In genomic region chr8:50521346-50521745, GRCm38 (mm10) we compare ENCODE assay signal across 19 mouse cellular contexts.
"Had no signal": no experiment of that assay in that cellular context is flagged by ENCODE, and none has a peak within 500 bp of the region (broad histone marks: within the 10 kb centered on the region; RNA-seq: fewer than 3 reads in every experiment).

No protein-coding gene starts in this region.

- H3K9ac ChIP-seq: limb, embryonic 13.5 days; liver, embryonic 12.5 days; liver, embryonic 15.5 days; lung, embryonic 15.5 days had no signal

- H3K27me3 ChIP-seq: limb, embryonic 13.5 days; liver, embryonic 12.5 days; liver, embryonic 15.5 days; lung, embryonic 15.5 days; megakaryocyte, embryonic 14.5 days had no signal

- H3K36me3 ChIP-seq: limb, embryonic 10.5 days; limb, embryonic 13.5 days; liver, embryonic 12.5 days; liver, embryonic 15.5 days; lung, embryonic 15.5 days; midbrain, embryonic 10.5 days had no signal

- H3K4me2 ChIP-seq: limb, embryonic 13.5 days; liver, embryonic 12.5 days; liver, embryonic 15.5 days; lung, embryonic 15.5 days had no signal

- ATAC-seq: liver, embryonic 12.5 days had no signal

- DNase-seq: kidney, adult 2 months; kidney, postnatal 25 days; layer of hippocampus, adult 9-11 months; liver; lung, adult 18-20 months; lung, postnatal 10 days; lung, postnatal 36 days; right cerebral cortex, postnatal 25 days; thymus, adult 18-20 months; thymus, postnatal 36 days had no signal

- H3K4me3 ChIP-seq: layer of hippocampus, adult 2 months; limb, embryonic 10.5 days; limb, embryonic 13.5 days; liver, embryonic 12.5 days; liver, embryonic 15.5 days; lung, embryonic 15.5 days; megakaryocyte, embryonic 14.5 days; midbrain, embryonic 10.5 days had no signal

- H3K4me1 ChIP-seq: limb, embryonic 10.5 days; limb, embryonic 13.5 days; liver, embryonic 12.5 days; liver, embryonic 15.5 days; lung, embryonic 15.5 days; megakaryocyte, embryonic 14.5 days had no signal

- H3K9me3 ChIP-seq: limb, embryonic 10.5 days; limb, embryonic 13.5 days; liver, embryonic 12.5 days; liver, embryonic 15.5 days; lung, embryonic 15.5 days; megakaryocyte, embryonic 14.5 days; midbrain, embryonic 10.5 days had no signal

- H3K27ac ChIP-seq: kidney, postnatal 0 days; layer of hippocampus, adult 2 months; limb, embryonic 10.5 days; limb, embryonic 13.5 days; liver, embryonic 12.5 days; liver, embryonic 15.5 days; lung, embryonic 15.5 days; midbrain, embryonic 10.5 days had no signal
